Mouse (Mus musculus) forebrain, embryonic 14.5 days (tissue): ENCODE measurements at regions not wholly inside any gene's neighbourhood (a gene's known extent, or its start where the extent isn't known, plus 50 kb on each side); places are given as distances from the start of the nearest gene placed in this dataset.

Source experiments
- ATAC-seq: fragments of 200-750 bp; cut with Nextera tagmentation; 2 replicates; pipeline ENCODE4 v1.8.0; 2017; ENCODE audit warnings: mild to moderate bottlenecking, moderate library complexity
- DNase-seq: peaks from one replicate; pipeline ENCODE4 v3.0.0-alpha.2; 2015; ENCODE audit warnings: low spot score
- H3K27ac ChIP-seq: fragments of 300-500 bp; sonication (generic); 2 replicates; pipeline ENCODE4 v1.5.1; 2014; ENCODE audit warnings: low read depth, mild to moderate bottlenecking, control low read depth, low read length, moderate library complexity
- H3K27me3 ChIP-seq: fragments of 300-500 bp; sonication (generic); replicated peaks from 2 replicates; pipeline ENCODE4 v1.6.1; 2014; ENCODE audit warnings: low read length, control low read depth, mixed read lengths; ENCODE audit not compliant: control insufficient read depth, insufficient read depth
- H3K36me3 ChIP-seq: fragments of 300-500 bp; sonication (generic); 2 replicates; pipeline ENCODE4 v1.6.1; 2014; ENCODE audit warnings: low read length, control low read depth; ENCODE audit not compliant: control insufficient read depth, insufficient read depth
- H3K4me1 ChIP-seq: fragments of 300-500 bp; sonication (generic); 2 replicates; pipeline ENCODE4 v1.6.1; 2014; ENCODE audit warnings: antibody characterized with exemption, low read length, control low read depth; ENCODE audit not compliant: control insufficient read depth, insufficient read depth
- H3K4me2 ChIP-seq: fragments of 300-500 bp; sonication (generic); 2 replicates; pipeline ENCODE4 v1.6.1; 2014; ENCODE audit warnings: mild to moderate bottlenecking, control low read depth, low read length
- H3K4me3 ChIP-seq: fragments of 300-500 bp; sonication (generic); 2 replicates; pipeline ENCODE4 v1.5.1; 2014; ENCODE audit warnings: low read depth, low read length, control low read depth
- H3K9ac ChIP-seq: fragments of 300-500 bp; sonication (generic); 2 replicates; pipeline ENCODE4 v1.6.1; 2014; ENCODE audit warnings: mild to moderate bottlenecking, low read length, control low read depth, moderate library complexity
- H3K9me3 ChIP-seq: fragments of 300-500 bp; sonication (generic); replicated peaks from 2 replicates; pipeline ENCODE4 v1.6.1; 2016; ENCODE audit warnings: low read length, control low read depth, mixed read lengths; ENCODE audit not compliant: control insufficient read depth
- WGBS: fragments of 180-500 bp; shearing (Covaris S2); extraction: QIAGEN DNeasy Blood & Tissue Kit; methylation state at CpG from one replicate; pipeline ENCODE4 v1.1.7; 2014; 5-methylcytosine and 5-hydroxymethylcytosine counted together

GRCm38 (mm10) chr7:135836808-135837733 lies 120.9 kb upstream of the Mki67 start:
- no peaks in the 10 kb centered on the region for H3K9me3 ChIP-seq
- no peaks in the 10 kb centered on the region for H3K27me3 ChIP-seq
- DNase-seq, result peak; percentile 94
- peak; percentile 83 for ATAC-seq
- WGBS, result 39% methylated on average over 12 of the region's 12 CpGs
- H3K36me3 ChIP-seq, result no peaks in the 10 kb centered on the region
- no peak overlapping the region for H3K4me2 ChIP-seq
- no peak overlapping the region for H3K4me3 ChIP-seq
- H3K9ac ChIP-seq, result no peak overlapping the region
- no peak overlapping the region for H3K27ac ChIP-seq
- no peaks in the 10 kb centered on the region; the same call in 1 of the 2 replicates for H3K4me1 ChIP-seq

- no peak for DNase-seq
- H3K4me3 ChIP-seq, result no peak overlapping the region
- no peak overlapping the region for H3K4me2 ChIP-seq
- no peak for ATAC-seq
- H3K27me3 ChIP-seq, result peaks cover 6% of the 10 kb centered on the region; the same call in 1 of the 2 replicates
- H3K36me3 ChIP-seq, result no peaks in the 10 kb centered on the region
- no peaks in the 10 kb centered on the region for H3K9me3 ChIP-seq
- 58% methylated on average over 5 of the region's 5 CpGs for WGBS
- no peaks in the 10 kb centered on the region for H3K4me1 ChIP-seq
- no peak overlapping the region for H3K9ac ChIP-seq
- H3K27ac ChIP-seq, result no peak overlapping the region
These were observed 127.9 kb upstream of the Mki67 start for GRCm38 (mm10) chr7:135844018-135844417.

GRCm38 (mm10) chr7:135847304-135847703 lies 131.1 kb upstream of the Mki67 start:
- no peaks in the 10 kb centered on the region for H3K4me1 ChIP-seq
- 65% methylated on average over 9 of the region's 9 CpGs for WGBS
- H3K27me3 ChIP-seq, result peaks cover 13% of the 10 kb centered on the region
- no peaks in the 10 kb centered on the region for H3K9me3 ChIP-seq
- H3K4me2 ChIP-seq, result no peak overlapping the region
- no peak overlapping the region for H3K9ac ChIP-seq
- H3K36me3 ChIP-seq, result no peaks in the 10 kb centered on the region
- H3K27ac ChIP-seq, result no peak overlapping the region
- DNase-seq (no peak), ATAC-seq (no peak)
- no peak overlapping the region for H3K4me3 ChIP-seq

GRCm38 (mm10) chr7:135848170-135848569 lies 132.0 kb upstream of the Mki67 start:
- peaks cover 2% of the 10 kb centered on the region; the same call in 1 of the 2 replicates for H3K4me1 ChIP-seq
- no peaks in the 10 kb centered on the region for H3K9me3 ChIP-seq
- peaks cover 13% of the 10 kb centered on the region for H3K27me3 ChIP-seq
- DNase-seq, result no peak
- no peak overlapping the region for H3K9ac ChIP-seq
- ATAC-seq, result no peak
- no peak overlapping the region for H3K27ac ChIP-seq
- no peak overlapping the region for H3K4me2 ChIP-seq
- H3K4me3 ChIP-seq, result no peak overlapping the region
- 80% methylated on average over 4 of the region's 4 CpGs for WGBS
- H3K36me3 ChIP-seq, result no peaks in the 10 kb centered on the region

- no peak for ATAC-seq
- DNase-seq, result no peak
- H3K27me3 ChIP-seq, result peaks cover 13% of the 10 kb centered on the region
- H3K27ac ChIP-seq, result no peak overlapping the region
- WGBS, result 70% methylated on average over 5 of the region's 5 CpGs
- H3K4me1 ChIP-seq, result peaks cover 7% of the 10 kb centered on the region
- no peak overlapping the region for H3K4me3 ChIP-seq
- no peaks in the 10 kb centered on the region for H3K36me3 ChIP-seq
- H3K4me2 ChIP-seq, result no peak overlapping the region
- no peaks in the 10 kb centered on the region for H3K9me3 ChIP-seq
- no peak overlapping the region for H3K9ac ChIP-seq
These were observed 132.7 kb upstream of the Mki67 start for GRCm38 (mm10) chr7:135848833-135849232.

GRCm38 (mm10) chr7:135853127-135853813 lies 137.1 kb upstream of the Mki67 start:
- Histone ChIP-seq H3K9me3 (no peaks in the 10 kb centered on the region), H3K4me2 (peak overlapping the region; percentile 55), H3K27ac (no peak overlapping the region), H3K4me3 (peak overlapping the region; percentile 29), H3K4me1 (peaks cover 14% of the 10 kb centered on the region), H3K9ac (peak overlapping the region; percentile 50), H3K27me3 (peaks cover 16% of the 10 kb centered on the region), H3K36me3 (no peaks in the 10 kb centered on the region)
- DNase-seq (peak; percentile 60), ATAC-seq (peak; percentile 91)
- 5% methylated on average over 39 of the region's 39 CpGs for WGBS

GRCm38 (mm10) chr7:135853814-135854324 lies 137.7 kb upstream of the Mki67 start:
- no peaks in the 10 kb centered on the region for H3K36me3 ChIP-seq
- WGBS, result 4% methylated on average over 10 of the region's 10 CpGs
- H3K4me1 ChIP-seq, result peaks cover 14% of the 10 kb centered on the region
- no peaks in the 10 kb centered on the region for H3K9me3 ChIP-seq
- H3K27ac ChIP-seq, result no peak overlapping the region
- peak overlapping the region; percentile 50 for H3K9ac ChIP-seq
- peaks cover 16% of the 10 kb centered on the region for H3K27me3 ChIP-seq
- DNase-seq, result peak; percentile 62
- ATAC-seq, result peak; percentile 54
- peak overlapping the region; percentile 29 for H3K4me3 ChIP-seq
- peak overlapping the region; percentile 55 for H3K4me2 ChIP-seq

DNA sequence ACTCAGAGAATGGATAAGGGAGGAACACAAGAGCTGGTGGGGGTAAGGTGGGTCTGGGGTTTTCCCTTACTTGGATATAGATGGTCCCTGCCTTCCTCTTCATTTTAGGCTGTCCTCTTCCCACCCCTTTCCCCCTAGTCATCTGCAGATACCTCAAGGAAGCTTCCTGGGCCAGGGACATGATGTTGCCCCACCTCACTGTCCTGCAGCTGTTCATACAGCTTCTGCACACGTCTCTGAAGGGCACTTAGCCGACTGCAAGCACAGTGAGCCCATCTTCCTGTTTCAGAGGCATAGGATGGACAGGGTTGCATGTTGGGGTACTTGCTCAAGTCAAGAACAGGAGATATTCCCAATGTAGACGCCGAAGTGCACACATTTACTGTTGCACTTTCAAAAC lies 144.1 kb upstream of the Mki67 start:
- DNase-seq, result no peak
- WGBS, result 66% methylated on average over 4 of the region's 4 CpGs
- H3K4me1 ChIP-seq, result peaks cover 2% of the 10 kb centered on the region; the same call in 1 of the 2 replicates
- no peaks in the 10 kb centered on the region for H3K36me3 ChIP-seq
- no peaks in the 10 kb centered on the region for H3K9me3 ChIP-seq
- no peak overlapping the region for H3K9ac ChIP-seq
- H3K4me2 ChIP-seq, result no peak overlapping the region
- H3K27ac ChIP-seq, result no peak overlapping the region
- peaks cover 10% of the 10 kb centered on the region; the same call in 1 of the 2 replicates for H3K27me3 ChIP-seq
- H3K4me3 ChIP-seq, result no peak overlapping the region
- no peak for ATAC-seq
